Mouse (Mus musculus): ENCODE results near the gene Bend3. TPM values are rescaled to one million over a fixed set of nuclear protein-coding genes. Genes with fewer than 3 reads are reported as not detected.

Bend3 gene
- polyA plus RNA-seq (2015; fragmentation: Nextera tagmentation; extraction: Ambion mirVana), result 3.0 and 3.1 TPM in 2 replicates

GRCm38 (mm10) chr10:43478751-43479435 lies at the start of gene Bend3:
Gene Bend3, plus strand, starts transcription at chr10:43478831.
- under 1% methylated on average over 89 of the region's 101 CpGs for WGBS
- H3K4me1 ChIP-seq (replicated peaks), result peaks cover 22% of the 10 kb centered on the region; the same call in 1 of the 2 replicates
- H3K9me3 ChIP-seq, result no peaks in the 10 kb centered on the region
- no peaks in the 10 kb centered on the region for H3K36me3 ChIP-seq
- H3K27ac ChIP-seq, result peak within 1 kb of the TSS; percentile 97
- no peaks in the 10 kb centered on the region for H3K27me3 ChIP-seq (replicated peaks)
- peak within 1 kb of the TSS; percentile 88 for H3K4me2 ChIP-seq (replicated peaks)
- H3K4me3 ChIP-seq (replicated peaks), result peak within 1 kb of the TSS; percentile 79
- peak; percentile 72 for ATAC-seq
- peak within 1 kb of the TSS; percentile 93 for H3K9ac ChIP-seq

- Histone ChIP-seq H3K9ac (no peak overlapping the region), H3K9me3 (no peaks in the 10 kb centered on the region), H3K4me2 (replicated peaks) (no peak overlapping the region), H3K36me3 (no peaks in the 10 kb centered on the region), H3K27ac (no peak overlapping the region), H3K4me1 (replicated peaks) (no peaks in the 10 kb centered on the region), H3K27me3 (replicated peaks) (no peaks in the 10 kb centered on the region), H3K4me3 (replicated peaks) (no peak overlapping the region)
- ATAC-seq, result no peak
- 90% methylated on average over 5 of the region's 5 CpGs for WGBS
Observed at GRCm38 (mm10) chr10:43430606-43431005, 48.0 kb upstream of the Bend3 start.

GRCm38 (mm10) chr10:43434326-43434725 lies 44.3 kb upstream of the Bend3 start:
- H3K27ac ChIP-seq, result no peak overlapping the region
- H3K4me3 ChIP-seq (replicated peaks), result no peak overlapping the region
- H3K4me1 ChIP-seq (replicated peaks), result peaks cover 7% of the 10 kb centered on the region; the same call in 1 of the 2 replicates
- H3K4me2 ChIP-seq (replicated peaks), result no peak overlapping the region
- no peaks in the 10 kb centered on the region for H3K36me3 ChIP-seq
- no peak overlapping the region for H3K9ac ChIP-seq
- 81% methylated on average over 4 of the region's 4 CpGs for WGBS
- no peak for ATAC-seq
- H3K27me3 ChIP-seq (replicated peaks), result no peaks in the 10 kb centered on the region
- H3K9me3 ChIP-seq, result no peaks in the 10 kb centered on the region

- Histone ChIP-seq H3K9me3 (no peaks in the 10 kb centered on the region), H3K4me3 (replicated peaks) (no peak overlapping the region), H3K27me3 (replicated peaks) (no peaks in the 10 kb centered on the region), H3K9ac (no peak overlapping the region), H3K4me2 (replicated peaks) (no peak overlapping the region), H3K4me1 (replicated peaks) (peaks cover 10% of the 10 kb centered on the region; the same call in 1 of the 2 replicates), H3K36me3 (no peaks in the 10 kb centered on the region), H3K27ac (no peak overlapping the region)
- ATAC-seq, result no peak
- WGBS, result 90% methylated on average over 3 of the region's 3 CpGs
Observed at GRCm38 (mm10) chr10:43435757-43436156, 42.9 kb upstream of the Bend3 start.

- no peak overlapping the region for H3K4me3 ChIP-seq (replicated peaks)
- 25% methylated on average over 7 of the region's 7 CpGs for WGBS
- H3K27ac ChIP-seq, result 0 out of 2 replicates have a peak overlapping the region, but pooled peaks have one; percentile 40
- no peak for ATAC-seq
- no peak overlapping the region for H3K9ac ChIP-seq
- H3K4me2 ChIP-seq (replicated peaks), result no peak overlapping the region
- no peaks in the 10 kb centered on the region for H3K9me3 ChIP-seq
- no peaks in the 10 kb centered on the region for H3K36me3 ChIP-seq
- no peaks in the 10 kb centered on the region for H3K27me3 ChIP-seq (replicated peaks)
- H3K4me1 ChIP-seq (replicated peaks), result peaks cover 10% of the 10 kb centered on the region; the same call in 1 of the 2 replicates
Observed at GRCm38 (mm10) chr10:43439492-43439941, 39.1 kb upstream of the Bend3 start.

GRCm38 (mm10) chr10:43440050-43440449 lies 38.6 kb upstream of the Bend3 start:
- H3K4me3 ChIP-seq (replicated peaks), result no peak overlapping the region
- H3K27me3 ChIP-seq (replicated peaks), result no peaks in the 10 kb centered on the region
- no peak overlapping the region for H3K27ac ChIP-seq
- peaks cover 10% of the 10 kb centered on the region; the same call in 1 of the 2 replicates for H3K4me1 ChIP-seq (replicated peaks)
- no peaks in the 10 kb centered on the region for H3K36me3 ChIP-seq
- no peak overlapping the region for H3K4me2 ChIP-seq (replicated peaks)
- H3K9me3 ChIP-seq, result no peaks in the 10 kb centered on the region
- H3K9ac ChIP-seq, result no peak overlapping the region
- 49% methylated on average over 13 of the region's 13 CpGs for WGBS
- ATAC-seq, result no peak

- 43% methylated on average over 15 of the region's 15 CpGs for WGBS
- H3K4me3 ChIP-seq (replicated peaks), result no peak overlapping the region
- H3K4me2 ChIP-seq (replicated peaks), result no peak overlapping the region
- no peak overlapping the region for H3K9ac ChIP-seq
- H3K9me3 ChIP-seq, result no peaks in the 10 kb centered on the region
- peaks cover 10% of the 10 kb centered on the region; the same call in 1 of the 2 replicates for H3K4me1 ChIP-seq (replicated peaks)
- H3K36me3 ChIP-seq, result no peaks in the 10 kb centered on the region
- peak overlapping the region; percentile 73 for H3K27ac ChIP-seq
- peak; percentile 95 for ATAC-seq
- no peaks in the 10 kb centered on the region for H3K27me3 ChIP-seq (replicated peaks)
Observed at GRCm38 (mm10) chr10:43440981-43441740, 37.5 kb upstream of the Bend3 start.

- H3K36me3 ChIP-seq, result no peaks in the 10 kb centered on the region
- H3K9ac ChIP-seq, result no peak overlapping the region
- H3K4me3 ChIP-seq (replicated peaks), result no peak overlapping the region
- H3K9me3 ChIP-seq, result no peaks in the 10 kb centered on the region
- no peak overlapping the region for H3K27ac ChIP-seq
- 0 out of 2 replicates have a peak, but pooled peaks cover 2% of the 10 kb centered on the region for H3K4me1 ChIP-seq (replicated peaks)
- no peaks in the 10 kb centered on the region for H3K27me3 ChIP-seq (replicated peaks)
- ATAC-seq, result no peak
- 88% methylated on average over 3 of the region's 3 CpGs for WGBS
- H3K4me2 ChIP-seq (replicated peaks), result no peak overlapping the region
Observed at GRCm38 (mm10) chr10:43448656-43449055, 30.0 kb upstream of the Bend3 start.

DNA sequence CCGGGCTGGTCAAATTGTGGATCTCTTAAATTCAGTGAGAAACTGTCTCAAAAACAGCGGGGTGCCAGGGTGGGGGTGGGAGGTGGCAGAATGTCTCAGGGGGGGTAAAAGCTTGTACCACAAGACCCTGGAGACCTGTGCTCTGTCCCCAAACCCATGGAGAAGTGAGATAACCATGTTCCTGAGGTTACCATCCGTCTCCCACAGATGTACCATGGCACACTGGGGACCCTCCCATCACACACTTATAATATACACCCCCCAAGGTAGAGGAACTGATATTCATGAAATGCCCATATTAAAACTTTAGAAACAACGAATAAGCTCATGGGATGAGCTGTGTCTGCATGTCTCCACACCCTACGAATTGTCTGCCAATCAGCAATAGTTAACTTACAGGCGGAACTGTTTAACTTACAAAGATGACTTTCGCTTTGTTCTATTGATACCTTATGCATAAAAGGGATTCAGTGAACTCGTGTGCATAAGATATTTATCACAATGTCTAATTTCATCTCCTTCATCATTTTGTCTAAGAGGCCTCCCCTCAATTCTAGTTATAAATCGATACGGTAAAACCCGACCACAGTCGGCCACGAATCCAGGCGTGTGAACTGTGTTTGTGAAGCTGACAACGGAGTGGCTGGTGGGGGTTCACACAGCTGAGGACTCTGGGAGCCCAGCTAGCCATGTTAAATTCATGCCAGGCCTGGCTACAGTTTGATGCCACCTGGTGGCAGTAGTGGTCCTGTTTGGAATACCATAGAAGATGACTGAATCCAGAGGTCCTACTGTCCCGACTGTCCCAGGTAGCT lies 26.6 kb upstream of the Bend3 start:
- no peaks in the 10 kb centered on the region for H3K9me3 ChIP-seq
- WGBS, result 24% methylated on average over 16 of the region's 16 CpGs
- peak overlapping the region; percentile 51 for H3K4me2 ChIP-seq (replicated peaks)
- H3K4me3 ChIP-seq (replicated peaks), result 0 out of 2 replicates have a peak overlapping the region, but pooled peaks have one; percentile 15
- no peak overlapping the region for H3K9ac ChIP-seq
- H3K27me3 ChIP-seq (replicated peaks), result no peaks in the 10 kb centered on the region
- ATAC-seq, result peak; percentile 93
- H3K36me3 ChIP-seq, result no peaks in the 10 kb centered on the region
- H3K4me1 ChIP-seq (replicated peaks), result 0 out of 2 replicates have a peak, but pooled peaks cover 2% of the 10 kb centered on the region
- no peak overlapping the region for H3K27ac ChIP-seq

DNA sequence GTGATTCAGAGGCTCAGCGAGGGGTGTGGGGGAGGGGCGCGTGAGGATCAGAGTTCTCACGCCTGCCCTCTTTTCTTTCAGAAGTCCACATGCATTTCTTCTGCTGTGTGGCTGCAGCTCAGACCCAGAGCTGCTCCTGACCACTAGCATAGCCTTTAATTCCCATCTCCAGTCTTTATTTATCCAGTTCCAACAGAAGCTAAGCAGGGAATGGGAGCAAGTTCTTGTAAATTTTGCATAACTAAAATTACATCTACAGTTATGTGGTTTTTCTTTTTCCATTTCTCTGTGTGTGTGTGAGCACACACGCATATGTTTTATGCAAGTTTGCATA lies 26.0 kb upstream of the Bend3 start:
- peak overlapping the region; percentile 51 for H3K4me2 ChIP-seq (replicated peaks)
- H3K9ac ChIP-seq, result no peak overlapping the region
- H3K4me3 ChIP-seq (replicated peaks), result no peak overlapping the region
- H3K27ac ChIP-seq, result no peak overlapping the region
- no peaks in the 10 kb centered on the region for H3K9me3 ChIP-seq
- H3K27me3 ChIP-seq (replicated peaks), result no peaks in the 10 kb centered on the region
- no peak for ATAC-seq
- H3K36me3 ChIP-seq, result no peaks in the 10 kb centered on the region
- H3K4me1 ChIP-seq (replicated peaks), result 0 out of 2 replicates have a peak, but pooled peaks cover 2% of the 10 kb centered on the region
- WGBS, result 18% methylated on average over 5 of the region's 5 CpGs

DNA sequence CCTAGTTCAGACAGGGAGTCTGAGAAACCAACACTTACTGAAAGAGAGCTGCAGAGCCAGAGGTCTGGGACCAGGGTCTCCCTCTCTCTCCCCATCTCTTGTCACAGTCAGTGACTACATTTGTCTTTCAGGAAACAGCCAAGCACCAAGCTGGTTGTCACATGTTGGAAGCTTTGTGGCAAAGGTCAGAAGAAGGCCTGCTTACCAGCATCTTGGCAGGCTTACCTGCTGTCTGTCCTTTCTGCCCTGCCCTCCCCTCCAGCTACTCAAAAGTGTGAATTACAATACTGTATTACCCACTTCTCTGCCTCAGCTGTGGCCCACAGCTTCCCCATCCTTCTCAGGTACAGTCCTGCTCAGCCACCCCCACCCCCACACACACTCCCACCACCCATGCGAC lies 24.4 kb upstream of the Bend3 start:
- Histone ChIP-seq H3K27ac (no peak overlapping the region), H3K4me1 (replicated peaks) (0 out of 2 replicates have a peak, but pooled peaks cover 2% of the 10 kb centered on the region), H3K9ac (no peak overlapping the region), H3K27me3 (replicated peaks) (no peaks in the 10 kb centered on the region), H3K4me2 (replicated peaks) (no peak overlapping the region), H3K36me3 (no peaks in the 10 kb centered on the region), H3K9me3 (no peaks in the 10 kb centered on the region), H3K4me3 (replicated peaks) (no peak overlapping the region)
- no peak for ATAC-seq
- 76% methylated on average over 1 of the region's 1 CpGs for WGBS

GRCm38 (mm10) chr10:43454671-43455070 lies 24.0 kb upstream of the Bend3 start:
- ATAC-seq, result no peak
- H3K9me3 ChIP-seq, result no peaks in the 10 kb centered on the region
- H3K27me3 ChIP-seq (replicated peaks), result no peaks in the 10 kb centered on the region

More at GRCm38 (mm10) chr10:43454671-43455070, 24.0 kb upstream of the Bend3 start:
- no peak overlapping the region for H3K27ac ChIP-seq
- no peak overlapping the region for H3K4me2 ChIP-seq (replicated peaks)
- no peak overlapping the region for H3K4me3 ChIP-seq (replicated peaks)
- H3K4me1 ChIP-seq (replicated peaks), result 0 out of 2 replicates have a peak, but pooled peaks cover 2% of the 10 kb centered on the region
- WGBS, result 88% methylated on average over 3 of the region's 3 CpGs
- no peaks in the 10 kb centered on the region for H3K36me3 ChIP-seq
- H3K9ac ChIP-seq, result no peak overlapping the region

Data from intestine, embryonic 15.5 days (tissue).